Mouse (Mus musculus): ENCODE measurements around the gene Pdpk1.
"Not testable (repeated sequence)": the region's sequence is repeated elsewhere in the genome, so short reads cannot be mapped to it uniquely, and the experiment has no call there.

Pdpk1 gene

DNA sequence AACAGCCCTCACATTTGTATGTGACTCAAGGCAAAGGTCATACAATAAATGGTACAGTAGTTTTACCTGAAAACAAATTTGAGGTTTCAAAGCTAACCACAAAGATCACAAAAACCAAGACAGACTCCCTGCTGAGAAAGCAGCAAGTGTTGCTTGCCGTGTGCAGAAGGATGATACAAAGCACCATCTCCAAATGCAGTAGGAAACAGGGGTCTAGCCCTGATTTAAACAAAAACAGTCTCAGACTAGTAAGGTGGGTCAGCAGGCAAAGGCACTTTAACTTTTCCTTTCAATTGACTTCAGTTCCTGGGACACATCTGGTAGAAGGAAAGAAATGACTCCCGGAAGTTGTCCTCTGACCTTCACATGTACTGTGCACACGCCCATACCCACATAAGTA lies 23.9 kb downstream of the Pdpk1 start:
- DNase-seq (ENCODE audit: extremely low spot score) = no peak

DNA sequence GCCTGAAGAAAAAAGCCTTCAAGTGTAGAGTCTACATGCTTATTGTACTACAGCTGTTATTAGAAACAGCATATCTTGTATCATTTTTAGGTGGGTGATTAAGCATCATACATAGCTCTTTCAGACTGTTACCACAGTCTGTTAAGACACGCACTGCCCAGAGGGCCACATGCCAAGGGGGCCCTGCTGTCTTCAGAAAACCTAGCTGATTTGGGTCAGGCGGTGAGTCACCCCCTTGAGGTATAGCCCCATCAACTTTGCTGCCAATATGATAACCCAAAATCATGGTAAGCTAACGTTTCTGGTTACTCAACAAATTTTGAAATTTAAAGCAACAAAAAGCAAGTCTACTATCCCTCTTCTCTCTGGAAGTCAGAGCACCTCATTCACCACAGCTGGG lies 31.3 kb downstream of the Pdpk1 start:
- DNase-seq (ENCODE audit: extremely low spot score) = no peak

DNA sequence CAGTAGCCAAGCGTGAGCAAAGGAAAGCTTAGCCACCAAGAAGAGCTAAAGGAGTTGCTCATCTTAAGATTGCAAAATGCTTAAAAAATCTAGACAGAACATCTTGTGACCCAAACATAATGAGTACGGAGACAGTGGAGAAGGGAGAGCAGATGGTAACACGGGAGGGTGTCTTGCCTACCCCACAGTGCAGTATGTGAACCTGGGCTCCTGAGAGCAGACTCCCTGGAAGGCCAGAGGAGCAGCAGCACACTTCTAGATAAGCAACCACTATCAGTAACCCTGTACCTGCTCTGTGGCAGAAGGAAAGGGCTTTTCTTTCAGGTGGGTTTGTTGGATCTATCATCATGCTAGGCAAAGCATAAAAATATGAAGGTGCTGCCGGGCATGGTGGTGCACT lies 37.7 kb downstream of the Pdpk1 start:
- no peak for DNase-seq (ENCODE audit: extremely low spot score)

DNA sequence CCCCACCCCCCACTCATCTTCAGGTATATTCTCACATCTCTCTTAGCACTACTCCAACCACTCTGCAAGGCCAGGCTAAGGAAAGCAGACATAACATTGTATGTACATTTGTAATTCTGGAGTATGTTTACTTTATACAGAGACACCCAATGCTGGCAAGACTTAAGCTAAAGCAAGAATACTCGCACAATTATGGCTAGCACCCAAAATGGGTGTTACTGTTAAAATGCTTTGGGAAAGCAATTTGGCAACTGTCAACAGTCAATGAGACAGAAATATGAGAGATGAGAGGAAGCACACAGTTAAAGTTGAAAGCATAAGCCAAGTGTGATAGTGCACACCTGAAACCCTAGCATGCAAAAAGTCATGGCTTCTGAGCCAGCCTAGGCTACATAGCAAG lies 39.5 kb downstream of the Pdpk1 start:
- DNase-seq (ENCODE audit: extremely low spot score) = no peak

DNA sequence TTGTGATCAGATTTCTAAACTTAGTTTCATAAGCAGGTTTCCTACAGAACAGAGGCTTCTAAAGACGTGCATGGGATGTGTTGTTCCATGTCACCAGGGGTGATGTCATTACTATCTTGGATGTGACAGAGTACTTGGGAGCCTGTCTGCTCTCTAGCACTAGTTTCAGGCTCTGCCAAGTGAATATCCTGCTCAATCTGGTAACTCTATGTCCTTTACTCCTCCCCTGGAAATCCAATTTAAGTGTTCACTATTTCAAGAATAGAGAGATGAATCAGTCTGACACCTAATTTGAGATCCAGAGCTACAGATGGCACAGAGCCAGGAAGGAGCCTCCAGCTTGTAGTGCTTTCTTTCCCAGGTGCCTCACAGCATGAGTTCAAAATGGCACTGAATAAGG lies 41.8 kb downstream of the Pdpk1 start:
- no peak for DNase-seq (ENCODE audit: extremely low spot score)

DNA sequence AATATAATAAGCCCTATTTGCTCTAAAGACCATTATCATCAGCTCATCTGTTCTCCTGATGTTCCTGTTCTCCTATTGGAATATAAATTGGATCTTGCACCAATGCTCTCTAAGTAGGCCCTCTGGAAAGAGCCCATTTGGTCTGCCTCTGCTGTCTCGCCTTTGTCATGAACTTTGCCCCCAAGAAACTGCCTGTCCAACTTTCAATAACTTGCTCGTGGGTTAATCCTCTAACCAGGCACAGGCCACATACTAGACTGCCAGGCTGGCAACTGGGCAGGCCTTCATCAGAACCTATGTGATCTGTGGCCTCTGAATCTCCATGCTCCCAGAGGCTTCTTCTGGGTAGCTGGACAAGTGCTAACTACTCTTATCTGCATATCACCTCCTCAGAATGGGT lies 45.6 kb downstream of the Pdpk1 start:
- DNase-seq (ENCODE audit: extremely low spot score) = no peak

DNA sequence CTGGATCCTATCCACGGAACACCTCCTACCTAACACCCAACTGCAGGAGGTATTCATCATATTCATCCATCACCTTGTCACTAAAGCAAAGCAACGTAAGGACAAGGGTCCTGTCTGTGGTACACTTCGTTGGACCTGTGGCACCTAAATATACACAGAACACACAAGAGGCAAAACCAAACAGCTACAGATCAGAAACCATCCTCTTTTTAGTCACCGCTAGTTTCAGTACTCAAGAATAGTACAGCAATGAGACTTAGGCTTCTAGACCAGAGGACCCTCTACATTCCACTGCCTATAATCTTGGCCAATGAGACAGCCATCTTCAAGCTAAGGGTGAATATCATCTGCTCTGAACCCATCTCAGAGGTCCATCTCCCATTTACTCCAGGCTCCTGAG lies 52.4 kb downstream of the Pdpk1 start:
- no peak for DNase-seq (ENCODE audit: extremely low spot score)

DNA sequence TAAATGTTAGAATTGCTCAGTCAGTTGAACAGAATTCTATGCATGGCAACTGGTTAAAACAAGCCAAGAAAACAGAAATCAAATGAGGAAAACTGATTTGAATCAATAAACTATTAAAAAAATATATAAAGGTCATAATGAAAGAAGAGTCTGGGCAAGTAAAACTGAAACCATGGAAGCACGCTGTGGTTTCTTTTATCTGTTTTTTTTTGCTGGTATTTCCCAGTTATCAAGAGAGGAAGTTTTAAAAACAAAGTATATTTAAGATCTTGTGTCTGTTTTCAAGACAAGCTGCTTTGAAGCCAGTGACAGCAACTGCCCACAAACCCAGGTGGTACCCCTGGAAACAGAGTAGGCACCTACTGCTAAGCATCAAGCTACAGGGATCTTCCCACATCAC lies 60.1 kb downstream of the Pdpk1 start:
- DNase-seq (ENCODE audit: extremely low spot score) = no peak

DNA sequence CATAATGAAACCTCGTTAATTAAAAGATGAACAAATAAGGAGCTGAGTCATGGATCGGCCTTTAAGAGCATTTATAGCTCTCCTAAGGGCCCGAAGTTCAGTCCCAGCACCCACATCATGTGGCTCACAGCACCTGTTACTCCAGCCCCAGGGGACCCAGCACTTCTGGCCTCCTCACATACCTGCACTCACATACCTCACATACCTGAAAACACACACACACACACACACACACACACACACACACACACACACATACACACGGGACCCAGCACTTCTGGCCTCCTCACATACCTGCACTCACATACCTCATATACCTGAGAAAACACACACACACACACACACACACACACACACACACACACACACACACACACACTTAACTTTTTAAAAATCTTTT lies 64.3 kb downstream of the Pdpk1 start:
- DNase-seq (ENCODE audit: extremely low spot score) = not testable (repeated sequence)

DNA sequence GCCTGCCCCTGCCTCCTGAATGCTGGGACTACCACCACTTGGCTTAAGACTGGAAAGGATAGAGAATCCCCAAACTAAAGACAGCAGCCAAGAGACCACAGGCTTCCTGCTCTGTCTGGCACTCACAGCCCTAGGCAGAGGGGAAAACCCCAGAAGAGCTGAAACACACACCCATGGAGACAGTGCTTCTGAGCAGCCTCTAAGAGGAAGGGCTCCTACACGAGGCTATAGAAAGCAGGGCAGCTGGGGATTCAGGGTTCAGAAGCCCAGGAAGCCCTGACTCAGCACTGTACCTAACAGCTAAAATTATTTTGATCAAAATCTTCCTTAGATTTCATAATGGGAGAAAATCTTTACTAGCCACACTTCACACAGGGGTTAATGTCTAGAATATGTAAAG lies 66.1 kb downstream of the Pdpk1 start:
- DNase-seq (ENCODE audit: extremely low spot score) = no peak

DNA sequence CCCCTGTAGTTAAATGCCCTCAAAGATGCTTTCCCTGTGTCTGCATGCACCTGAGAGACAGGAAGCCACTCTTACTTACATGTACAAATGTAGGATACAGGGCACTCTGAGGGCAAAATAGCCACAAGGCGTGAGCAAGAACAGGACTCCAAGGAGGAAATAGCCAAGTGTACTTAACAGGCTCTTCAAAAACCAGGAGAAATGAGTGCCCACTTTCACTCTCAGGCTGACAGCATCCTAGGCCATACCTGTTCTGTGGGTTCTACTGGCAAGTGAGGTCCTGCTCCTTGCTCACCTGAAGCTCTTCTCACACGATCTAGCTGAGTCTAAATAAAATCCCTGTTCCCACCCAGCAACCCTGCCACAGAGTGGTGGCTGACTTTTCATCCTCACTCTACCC lies 73.6 kb downstream of the Pdpk1 start:
- no peak for DNase-seq (ENCODE audit: extremely low spot score)

DNA sequence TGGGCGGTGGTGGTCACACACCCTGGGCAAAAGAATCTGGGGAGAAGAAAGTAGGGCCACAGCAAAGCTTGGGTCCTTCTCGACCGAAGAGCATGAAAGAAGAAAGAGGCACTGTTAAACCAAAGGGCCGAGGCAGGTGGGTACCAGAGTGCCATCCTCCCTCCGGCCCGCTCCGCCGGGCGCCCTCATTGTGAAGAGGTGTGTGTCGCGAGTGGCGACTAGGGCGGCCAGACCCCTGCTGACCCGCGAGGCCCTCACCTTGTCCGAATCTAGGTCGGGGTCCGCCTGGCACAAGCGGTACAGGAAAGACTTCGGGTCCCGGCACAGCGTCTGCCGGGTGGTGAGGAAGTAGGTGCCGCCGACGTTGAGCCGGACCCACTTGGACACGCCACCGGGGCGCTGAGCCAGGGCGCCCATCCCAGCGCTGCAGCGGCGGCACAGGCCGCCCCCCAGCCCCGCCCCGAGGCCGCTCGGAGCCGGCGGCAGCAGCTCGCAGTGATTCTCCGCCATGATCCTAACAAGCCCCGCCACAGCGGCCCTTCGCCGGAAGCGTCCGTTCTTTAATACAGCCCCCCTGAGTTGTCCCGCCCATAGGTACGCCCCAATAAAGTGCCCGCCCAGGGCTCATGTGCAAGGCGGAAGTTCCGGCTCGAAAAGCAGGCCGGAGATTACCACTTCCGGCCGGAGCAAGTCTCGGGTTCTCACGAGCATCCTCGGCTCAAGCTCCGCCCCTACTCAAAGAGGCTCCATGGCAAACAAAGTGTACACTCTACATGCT lies 77.6 kb downstream of the Pdpk1 start, which contains the start of gene Kctd5:
TSS of gene Kctd5 (minus strand) at position 567 of the 778 bp plus-strand sequence.
- peak; percentile 97 for DNase-seq (ENCODE audit: extremely low spot score)

DNA sequence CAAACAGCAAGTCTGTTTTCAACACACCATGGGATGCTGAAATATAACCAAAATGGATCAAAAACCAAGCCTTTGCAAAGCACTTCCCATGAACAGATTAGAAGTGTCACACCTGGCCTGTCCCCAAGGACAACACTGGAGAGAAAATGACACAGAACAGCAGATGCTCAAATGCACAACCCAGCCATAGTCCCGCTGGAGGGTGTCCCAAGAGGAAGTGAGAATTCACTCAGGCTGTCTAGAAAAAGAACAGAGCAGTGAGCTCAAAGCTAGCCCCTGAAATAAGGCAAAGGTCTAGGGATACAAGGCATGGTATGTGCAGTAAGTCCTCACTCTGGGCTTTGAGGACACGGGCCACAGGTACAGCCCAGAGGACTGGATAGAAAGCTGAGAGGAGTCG lies 81.2 kb downstream of the Pdpk1 start:
- no peak for DNase-seq (ENCODE audit: extremely low spot score)

DNA sequence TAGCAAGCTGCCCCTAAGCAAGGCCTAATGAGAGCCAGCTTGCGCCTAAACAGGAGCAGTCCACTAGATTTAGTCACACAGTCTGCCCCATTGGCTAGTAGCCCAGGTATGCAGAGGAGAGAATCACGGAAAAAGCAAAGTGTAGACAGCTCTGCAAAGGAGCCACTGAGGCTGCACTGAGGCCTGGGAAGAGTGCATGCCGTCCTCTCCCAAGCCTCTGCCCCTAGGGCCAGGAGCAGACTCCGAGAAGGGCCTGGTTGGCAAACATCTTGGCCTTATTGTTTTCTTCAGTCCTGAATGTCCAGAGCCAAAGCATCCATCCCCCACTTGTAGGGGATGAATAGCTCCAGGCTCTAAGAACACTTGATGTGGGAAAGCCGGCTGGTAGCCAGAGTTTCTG lies 82.5 kb downstream of the Pdpk1 start:
- no peak for DNase-seq (ENCODE audit: extremely low spot score)

DNA sequence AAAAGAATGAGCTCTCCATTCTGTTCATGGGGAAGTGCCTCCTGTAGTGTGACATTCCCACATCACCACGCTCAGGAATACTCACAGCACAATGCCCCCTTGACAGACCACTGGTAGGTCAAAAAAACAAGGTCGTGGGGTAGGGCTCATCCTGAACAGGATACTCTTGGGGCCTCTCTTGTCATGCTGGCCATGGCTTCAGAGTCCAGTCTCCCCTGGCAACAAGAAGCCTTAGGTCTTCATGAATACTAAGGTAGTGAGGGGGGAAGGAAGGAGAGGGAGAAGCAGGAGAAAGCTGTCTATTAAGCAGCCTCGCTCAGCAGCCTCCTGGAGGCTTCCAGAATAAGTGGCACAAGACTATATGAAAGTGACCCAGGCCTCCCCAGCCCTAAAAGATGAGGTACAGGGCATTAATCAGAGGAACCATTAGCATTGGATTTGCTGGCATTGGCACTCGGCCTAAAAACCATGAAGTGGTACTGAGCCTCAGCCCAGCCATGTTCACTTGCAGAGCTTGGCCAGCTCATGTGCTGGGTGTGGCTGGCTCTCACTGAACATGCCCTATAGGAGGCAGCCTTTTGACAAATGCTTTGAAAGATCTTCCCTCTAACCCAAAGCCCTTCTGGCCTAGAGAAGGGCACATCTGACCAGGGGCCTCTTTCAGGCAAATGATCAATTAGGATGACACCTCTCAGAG lies 88.1 kb downstream of the Pdpk1 start:
- DNase-seq (ENCODE audit: extremely low spot score) = no peak

DNA sequence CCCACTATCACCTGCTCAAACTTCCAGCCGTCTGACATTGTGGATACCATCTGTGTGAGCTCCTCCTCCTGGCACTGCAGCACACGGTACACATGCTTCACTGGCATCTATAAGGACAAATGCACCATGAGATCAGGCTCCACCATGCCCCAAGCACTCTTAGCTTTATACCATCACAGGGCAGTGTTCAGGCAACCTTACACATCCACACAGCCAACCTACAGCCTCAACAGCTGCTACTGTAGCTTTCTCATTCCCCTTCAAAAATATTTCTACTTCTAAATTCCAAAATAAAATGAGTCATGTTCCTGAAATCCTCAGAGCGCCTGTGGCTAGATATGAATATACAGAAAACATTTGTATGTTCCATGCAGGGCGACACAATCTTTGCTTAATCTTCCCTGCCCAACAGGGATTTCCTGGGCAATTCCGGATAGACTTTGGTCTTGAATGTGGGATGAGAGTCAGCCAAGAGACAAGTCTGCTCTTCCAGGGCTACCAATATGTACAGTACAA lies 92.9 kb downstream of the Pdpk1 start:
- DNase-seq (ENCODE audit: extremely low spot score) = no peak

DNA sequence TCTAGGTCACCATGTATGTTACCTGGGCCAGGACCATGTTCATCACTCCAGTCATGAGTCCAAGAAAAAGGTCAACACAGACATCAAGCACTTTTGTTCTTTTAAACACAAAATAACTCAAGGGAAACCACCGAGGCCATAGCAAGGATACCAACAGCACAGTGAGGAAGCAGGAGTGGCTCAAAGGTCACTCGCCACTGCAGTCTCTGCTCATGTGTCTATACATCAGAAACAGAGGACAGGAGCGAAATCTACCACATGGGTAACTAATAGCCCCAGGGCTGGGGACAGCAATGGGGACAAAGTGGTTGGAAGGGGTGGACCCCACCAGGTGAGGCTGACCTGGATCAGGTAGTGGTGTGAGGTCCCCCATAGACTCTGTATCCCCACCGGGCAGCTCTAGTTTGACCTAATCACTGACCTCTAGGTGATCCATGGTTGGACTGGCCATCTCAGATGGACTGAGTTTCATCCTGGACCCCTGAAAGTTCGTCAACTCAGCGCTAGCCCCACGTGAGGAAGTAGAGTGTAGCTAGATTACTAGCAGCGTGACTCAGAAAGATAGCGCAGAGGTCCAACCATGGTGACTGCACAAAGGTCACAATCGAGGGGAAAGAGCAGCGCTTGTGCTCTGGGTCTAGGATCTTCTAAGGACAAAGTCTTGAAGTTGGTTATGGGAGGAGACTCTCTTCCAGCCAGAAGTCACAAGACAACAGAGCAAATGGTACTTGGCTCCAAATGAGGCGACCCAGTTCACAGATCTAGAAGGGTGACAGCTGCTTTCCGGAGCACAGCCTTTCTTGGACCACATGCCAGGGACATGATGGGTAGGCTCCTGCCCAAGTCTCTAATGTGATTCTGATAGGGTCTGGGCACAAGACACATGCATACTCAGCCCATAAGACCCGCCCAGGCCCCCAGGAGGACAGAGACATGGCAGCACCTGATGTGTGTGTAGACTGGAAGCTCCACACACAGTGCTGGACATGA lies 93.8 kb downstream of the Pdpk1 start:
- DNase-seq (ENCODE audit: extremely low spot score) = no peak

DNA sequence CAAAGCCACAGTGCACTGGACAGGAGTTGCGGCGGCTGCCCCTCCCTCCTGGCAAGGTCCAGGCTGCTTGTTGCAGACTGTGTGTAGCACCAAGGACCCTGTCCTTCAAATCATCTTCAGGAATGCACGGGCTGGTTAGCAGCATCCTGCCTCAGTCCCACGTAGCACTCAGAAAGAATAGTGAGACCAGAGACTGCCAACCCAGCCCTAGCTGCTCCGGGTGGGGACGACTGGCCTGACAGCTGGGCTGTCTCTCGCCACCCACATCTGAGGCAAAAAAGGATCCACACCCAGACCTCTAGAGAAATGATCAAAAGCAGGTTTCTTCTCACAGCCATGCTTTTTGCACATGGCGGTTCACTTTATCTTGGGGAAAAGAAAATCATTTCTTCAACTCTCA lies 101.7 kb downstream of the Pdpk1 start:
- no peak for DNase-seq (ENCODE audit: extremely low spot score)

DNA sequence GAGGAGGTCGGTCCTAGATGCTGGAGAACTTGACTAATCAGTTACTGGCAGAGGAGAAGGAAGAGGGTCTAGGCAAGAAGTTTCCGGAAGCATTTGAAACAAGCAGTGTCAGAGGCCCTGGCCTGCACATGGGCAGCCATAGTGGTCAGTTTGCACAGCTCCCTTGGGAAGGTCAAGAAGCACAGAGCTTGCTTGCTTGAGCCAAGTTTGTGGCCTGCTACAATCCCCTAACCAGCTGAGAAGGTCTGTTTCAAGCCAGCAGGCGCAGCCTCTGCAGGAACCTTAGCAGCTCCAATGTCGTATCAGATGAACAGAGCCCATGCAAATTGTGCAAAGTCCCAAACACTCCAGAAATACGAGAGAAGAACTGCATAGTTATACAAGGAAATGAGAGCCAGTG lies 102.7 kb downstream of the Pdpk1 start:
- no peak for DNase-seq (ENCODE audit: extremely low spot score)

DNA sequence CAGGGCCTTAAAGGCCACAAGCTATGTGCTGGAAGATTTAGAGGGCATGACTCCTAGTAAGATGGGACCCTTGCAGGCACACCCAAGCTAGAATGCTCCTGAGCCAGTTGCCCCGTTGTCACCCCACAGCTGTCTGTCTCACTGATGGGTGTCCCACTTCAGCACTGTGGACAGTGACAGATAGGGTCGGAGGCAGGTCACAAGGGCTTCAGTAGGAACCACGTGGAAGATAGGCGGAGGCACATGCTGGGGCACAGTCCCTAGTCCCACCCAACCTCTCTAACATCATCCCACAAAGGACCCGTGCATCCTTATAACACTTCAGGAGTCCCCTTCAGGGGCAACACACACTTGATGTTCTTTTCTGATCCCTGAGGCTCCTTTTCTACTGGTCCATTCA lies 104.7 kb downstream of the Pdpk1 start:
- no peak for DNase-seq (ENCODE audit: extremely low spot score)

DNA sequence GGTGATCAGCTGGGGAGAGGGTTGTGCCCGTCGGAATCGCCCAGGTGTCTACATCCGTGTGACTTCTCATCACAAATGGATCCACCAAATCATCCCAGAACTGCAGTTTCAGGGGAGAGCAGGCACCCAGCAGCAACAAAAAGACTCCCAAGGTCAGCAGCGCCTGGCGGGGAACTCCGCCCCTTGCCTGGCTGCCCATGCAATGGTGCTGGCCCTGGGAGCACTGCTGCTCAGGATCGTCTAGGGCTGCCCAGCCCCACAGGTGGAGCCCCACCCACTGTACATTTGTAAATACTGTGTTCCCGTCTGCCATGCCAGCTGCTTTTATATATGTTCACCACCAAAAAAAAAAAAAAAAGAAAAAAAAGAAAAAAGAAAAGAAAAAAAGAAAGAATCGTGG lies 105.1 kb downstream of the Pdpk1 start:
- DNase-seq (ENCODE audit: extremely low spot score) = no peak

DNA sequence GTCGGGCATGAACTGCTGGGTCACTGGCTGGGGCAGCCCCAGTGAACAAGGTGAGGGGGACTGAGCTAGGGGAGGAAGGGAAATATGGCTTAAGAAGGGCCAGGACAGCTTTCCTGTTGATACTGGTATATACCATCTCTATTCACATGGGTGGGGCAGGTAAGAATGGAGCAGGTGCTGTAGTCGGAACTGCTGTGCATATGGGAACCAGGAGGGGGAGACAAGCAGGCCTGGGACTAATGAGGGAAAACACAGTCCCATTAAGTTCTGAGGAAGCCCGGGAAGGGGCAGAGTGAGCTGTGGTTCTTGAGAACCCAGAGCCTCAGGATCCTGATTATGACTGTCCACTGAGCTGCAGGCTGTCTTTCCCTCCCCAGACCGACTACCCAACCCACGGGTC lies 106.2 kb downstream of the Pdpk1 start:
- no peak for DNase-seq (ENCODE audit: extremely low spot score)
